Mouse (Mus musculus) gastrocnemius, postnatal 10 days (tissue): ENCODE measurements around the gene Aco1. TPM values are rescaled to one million over a fixed set of nuclear protein-coding genes. Genes with fewer than 3 reads are reported as not detected.
"Not testable (repeated sequence)": the region's sequence is repeated elsewhere in the genome, so short reads cannot be mapped to it uniquely, and the experiment has no call there.

Experiments
- DNase-seq: peaks from one replicate; pipeline ENCODE4 v3.0.0; 2021; ENCODE audit warnings: mixed read lengths
- long read RNA-seq, 2 experiments: library from polyadenylated mRNA; stranded (forward); transcript quantifications; one replicate each; pipeline ENCODE4 v2.0.0; 2021
- total RNA-seq, 2 experiments: library from RNA; stranded (reverse); gene quantifications; 2 replicates each; pipeline ENCODE4 v1.2.3; 2021

Gene Aco1
- total RNA-seq: 10 to 100 TPM; 23.3 to 28.7 TPM
- long read RNA-seq, experiment 1, transcript Aco1-201 (21 exons, 3,832 nt): major isoform, 70 of 81 reads
- long read RNA-seq, experiment 1, partial matches to known transcripts: 8 of 81 reads
- long read RNA-seq, experiment 1, other reads (novel, unspliced or antisense): 3 of 81 reads
- long read RNA-seq, experiment 2, transcript Aco1-201 (21 exons, 3,832 nt): major isoform, 48 of 57 reads
- long read RNA-seq, experiment 2, partial matches to known transcripts: 2 of 57 reads
- long read RNA-seq, experiment 2, other reads (novel, unspliced or antisense): 7 of 57 reads

- peak; percentile 93 for DNase-seq
Observed at GRCm38 (mm10) chr4:40142743-40143532, at the start of gene Aco1. Gene Aco1 (plus strand): TSS chr4:40143081.

- no peak for DNase-seq
Observed at GRCm38 (mm10) chr4:40094974-40095373, 47.9 kb upstream of the Aco1 start.

GRCm38 (mm10) chr4:40102996-40103395, 39.9 kb upstream of the Aco1 start:
- no peak for DNase-seq

DNA sequence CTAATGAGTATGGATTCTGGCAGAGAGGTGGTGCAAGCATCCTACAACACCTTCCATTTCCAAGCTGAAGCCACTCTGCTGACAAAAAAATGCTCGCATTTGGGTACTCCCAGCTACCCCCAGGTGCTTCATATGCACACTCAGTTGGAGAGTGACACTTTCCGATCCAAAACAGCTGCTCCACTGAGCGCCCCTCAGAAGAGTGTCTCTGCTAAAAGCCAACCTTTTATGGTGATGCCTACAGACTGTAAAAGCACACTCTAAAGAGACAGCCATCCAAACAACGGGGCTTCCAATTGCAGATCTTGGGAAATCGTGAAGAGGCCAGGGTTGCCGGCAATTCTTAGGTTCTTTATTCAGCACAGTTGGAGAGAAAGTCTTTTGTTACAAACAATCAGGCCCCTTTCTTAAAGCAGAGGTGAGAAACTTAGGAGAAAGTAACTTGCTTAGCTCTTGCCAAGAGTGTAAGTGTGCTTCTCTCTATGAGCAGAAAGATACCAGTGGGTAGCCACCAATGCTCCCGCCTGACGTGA, 36.8 kb upstream of the Aco1 start:
- DNase-seq: no peak

DNA sequence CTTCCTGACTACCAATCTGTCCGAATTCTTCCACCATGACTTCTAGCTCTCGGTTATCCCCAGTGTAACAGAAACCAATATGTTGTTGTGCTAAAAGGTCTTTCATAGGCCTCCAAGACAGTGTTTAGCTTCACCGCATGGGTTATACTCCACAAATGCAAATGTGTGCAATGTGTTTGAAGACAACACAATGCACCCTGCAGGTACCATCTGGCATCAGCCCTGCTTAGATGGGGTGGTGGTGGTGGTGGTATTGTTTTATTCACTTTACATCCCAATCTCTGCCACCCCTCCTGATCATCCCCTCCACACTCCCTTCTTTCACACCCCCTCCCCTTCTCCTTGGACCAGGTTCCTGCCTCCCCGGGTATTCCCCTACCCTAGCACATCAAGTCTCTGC, 34.9 kb upstream of the Aco1 start:
- no peak for DNase-seq

- no peak for DNase-seq
Observed at GRCm38 (mm10) chr4:40113173-40113572, 29.7 kb upstream of the Aco1 start.

GRCm38 (mm10) chr4:40121221-40121620, 21.7 kb upstream of the Aco1 start:
- no peak for DNase-seq

- not testable (repeated sequence) for DNase-seq
Observed at GRCm38 (mm10) chr4:40122291-40122690, 20.6 kb upstream of the Aco1 start.

GRCm38 (mm10) chr4:40134468-40135102, 8.3 kb upstream of the Aco1 start:
- DNase-seq: peak; percentile 76

DNA sequence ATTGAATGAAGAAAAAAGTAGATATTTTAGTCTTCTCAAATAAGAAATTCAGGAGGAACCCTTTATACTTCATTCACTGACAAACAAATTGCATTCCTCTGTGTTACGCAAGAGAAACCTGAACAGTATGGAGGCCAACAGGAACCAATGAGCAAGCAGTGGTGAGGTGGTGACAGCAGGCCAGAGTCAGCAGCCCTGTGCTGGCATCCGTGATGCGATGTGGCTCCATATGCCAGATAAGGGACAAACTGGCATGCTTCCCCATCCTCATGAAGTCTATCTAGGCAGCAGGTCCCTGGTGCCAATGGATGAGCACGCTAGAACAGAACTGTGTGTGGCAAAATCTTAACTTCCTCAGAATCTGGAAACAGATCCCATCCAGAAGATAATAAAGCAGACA, 6.4 kb upstream of the Aco1 start:
- DNase-seq: no peak

GRCm38 (mm10) chr4:40139663-40140255, 3.1 kb upstream of the Aco1 start:
- DNase-seq: no peak

GRCm38 (mm10) chr4:40143533-40143871, 621 bp downstream of the Aco1 start:
- DNase-seq: no peak

GRCm38 (mm10) chr4:40144543-40144942, 1.7 kb downstream of the Aco1 start:
- DNase-seq: no peak

GRCm38 (mm10) chr4:40144981-40145380, 2.1 kb downstream of the Aco1 start:
- no peak for DNase-seq

DNA sequence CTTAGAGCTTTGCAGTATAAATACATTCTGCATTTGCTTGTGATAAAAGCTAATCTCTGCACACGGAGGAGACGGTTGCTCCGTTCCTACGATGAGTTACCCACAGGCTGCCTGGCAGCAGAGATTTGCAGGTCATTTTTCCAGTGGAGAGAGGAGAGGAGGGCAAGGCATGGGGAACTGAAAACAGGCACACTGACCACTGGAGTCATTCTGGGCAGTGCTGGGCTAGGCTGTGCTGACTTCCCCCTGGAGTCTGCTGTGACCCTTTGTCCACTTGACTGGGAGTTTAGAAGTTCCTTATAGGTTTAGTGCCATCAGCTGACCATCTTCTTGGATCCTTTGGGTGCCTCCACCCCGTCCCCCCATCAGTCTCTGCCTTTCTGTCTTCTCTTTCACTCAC, 5.4 kb downstream of the Aco1 start:
- no peak for DNase-seq

- no peak for DNase-seq
Observed at GRCm38 (mm10) chr4:40150046-40150445, 7.2 kb downstream of the Aco1 start.

DNA sequence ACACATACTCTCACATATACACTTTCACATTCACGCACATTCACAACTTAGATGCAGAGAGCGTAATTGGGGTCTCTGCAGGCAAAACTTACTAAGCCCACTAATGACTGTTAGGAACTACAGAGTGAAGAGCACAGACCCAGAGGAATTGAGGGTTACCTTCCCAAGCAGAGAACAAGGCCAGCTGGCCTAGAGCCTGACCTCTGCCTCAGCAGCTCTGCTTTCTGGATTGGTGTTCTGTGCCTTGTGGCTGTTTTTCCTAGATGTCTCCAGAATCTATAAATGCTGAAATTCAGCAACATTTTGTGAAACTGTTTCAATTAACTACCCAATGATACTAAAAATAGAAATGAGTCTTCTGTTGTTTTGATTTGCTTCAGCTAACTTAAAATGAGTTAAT, 9.9 kb downstream of the Aco1 start:
- no peak for DNase-seq

DNA sequence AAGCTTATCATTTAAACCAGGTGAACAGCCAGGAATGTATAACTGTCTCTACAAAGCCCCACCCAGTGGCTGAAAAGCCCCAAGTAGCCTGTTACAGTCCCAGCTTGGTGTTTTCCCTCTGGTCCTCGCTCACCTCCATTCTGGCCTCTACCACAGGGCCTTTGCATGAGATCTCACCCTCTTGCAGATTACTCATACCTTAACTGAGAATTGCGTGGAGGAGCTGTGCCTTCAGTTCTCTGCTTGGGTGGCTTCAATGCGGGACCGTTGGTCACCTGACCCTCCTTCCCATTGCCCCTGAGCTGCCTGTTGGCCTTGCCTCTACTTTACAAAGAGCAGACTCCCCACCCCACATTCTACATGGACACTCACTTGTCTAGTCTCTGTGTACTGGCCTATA, 10.6 kb downstream of the Aco1 start:
- no peak for DNase-seq

GRCm38 (mm10) chr4:40154751-40155150, 11.9 kb downstream of the Aco1 start:
- DNase-seq: no peak

- no peak for DNase-seq
Observed at GRCm38 (mm10) chr4:40155467-40155999, 12.7 kb downstream of the Aco1 start.

DNA sequence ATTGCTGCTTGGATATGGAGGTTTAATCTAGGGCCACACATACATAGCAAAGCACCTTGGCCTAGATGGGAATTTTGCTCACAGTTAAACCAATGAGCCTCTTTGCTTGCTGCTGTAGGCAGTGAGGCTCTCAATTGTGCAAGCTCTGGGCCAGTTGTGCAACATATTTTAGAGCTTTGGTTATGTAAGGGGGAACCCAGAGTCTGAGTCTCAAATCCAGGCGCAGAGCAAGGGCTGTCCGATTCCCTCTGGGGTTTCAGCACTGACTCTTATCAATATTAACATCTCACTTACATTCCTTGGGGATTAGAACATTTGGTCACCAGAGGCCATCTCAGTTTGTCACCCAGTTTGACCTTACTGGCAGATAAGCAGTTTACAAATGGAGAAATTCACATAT, 13.3 kb downstream of the Aco1 start:
- DNase-seq: no peak
